Mouse (Mus musculus): ENCODE results near the gene Fabp1. TPM values are rescaled to one million over a fixed set of nuclear protein-coding genes. Genes with fewer than 3 reads are reported as not detected.

Gene Fabp1
- polyA plus RNA-seq, 1 experiment from 2014 or later = not detected

DNA sequence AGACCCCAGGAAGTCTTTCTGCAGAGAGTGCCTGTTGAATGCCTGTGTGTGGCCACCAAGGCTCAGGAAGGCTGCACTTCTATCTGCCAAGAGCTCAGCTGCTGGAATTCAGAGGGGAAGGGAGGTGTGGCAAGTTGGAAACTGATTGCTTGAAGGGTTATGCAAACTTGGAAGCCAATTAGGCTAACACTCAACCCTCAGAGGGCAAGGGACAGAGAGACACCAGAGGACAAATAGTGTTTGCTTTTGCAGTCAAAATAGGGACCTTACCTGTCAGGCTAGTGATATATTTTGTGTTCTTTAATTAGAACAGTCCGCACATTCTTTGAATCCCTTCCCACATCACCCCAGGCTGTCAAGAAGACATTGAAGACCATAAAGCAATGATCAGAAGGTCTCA is 10.0 kb upstream of the Fabp1 start:
- no peaks in the 10 kb centered on the region for H3K27me3 ChIP-seq (replicated peaks)
- no peak for ATAC-seq (ENCODE audit: low FRiP score, low read depth)
- H3K4me1 ChIP-seq = no peaks in the 10 kb centered on the region
- H3K4me2 ChIP-seq (replicated peaks) = no peak overlapping the region
- H3K4me3 ChIP-seq = no peak overlapping the region
- no peaks in the 10 kb centered on the region for H3K36me3 ChIP-seq
- H3K9me3 ChIP-seq = no peaks in the 10 kb centered on the region
- WGBS = 44% methylated on average over 1 of the region's 1 CpGs
- H3K9ac ChIP-seq = no peak overlapping the region
- no peak overlapping the region for H3K27ac ChIP-seq

DNA sequence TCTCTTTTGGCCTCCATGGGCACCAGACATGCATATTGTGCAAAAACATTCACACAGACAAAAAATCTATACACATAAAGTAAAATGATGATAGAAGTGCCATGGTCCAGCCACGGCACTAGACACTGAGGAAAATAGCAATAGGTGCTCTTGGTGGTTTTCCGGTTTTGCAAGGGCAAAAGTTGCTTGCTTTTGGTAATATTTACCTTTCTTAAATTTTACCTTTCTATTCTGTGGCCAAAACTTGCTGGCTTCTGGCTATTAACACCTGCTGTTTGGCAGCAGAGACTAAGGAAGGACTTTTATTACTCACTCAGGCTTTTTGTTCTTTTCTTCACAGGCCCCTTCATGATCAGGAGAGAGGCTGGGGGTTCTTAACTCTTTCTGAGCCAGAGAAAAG is 9.1 kb upstream of the Fabp1 start:
- WGBS = 76% methylated on average over 2 of the region's 2 CpGs

DNA sequence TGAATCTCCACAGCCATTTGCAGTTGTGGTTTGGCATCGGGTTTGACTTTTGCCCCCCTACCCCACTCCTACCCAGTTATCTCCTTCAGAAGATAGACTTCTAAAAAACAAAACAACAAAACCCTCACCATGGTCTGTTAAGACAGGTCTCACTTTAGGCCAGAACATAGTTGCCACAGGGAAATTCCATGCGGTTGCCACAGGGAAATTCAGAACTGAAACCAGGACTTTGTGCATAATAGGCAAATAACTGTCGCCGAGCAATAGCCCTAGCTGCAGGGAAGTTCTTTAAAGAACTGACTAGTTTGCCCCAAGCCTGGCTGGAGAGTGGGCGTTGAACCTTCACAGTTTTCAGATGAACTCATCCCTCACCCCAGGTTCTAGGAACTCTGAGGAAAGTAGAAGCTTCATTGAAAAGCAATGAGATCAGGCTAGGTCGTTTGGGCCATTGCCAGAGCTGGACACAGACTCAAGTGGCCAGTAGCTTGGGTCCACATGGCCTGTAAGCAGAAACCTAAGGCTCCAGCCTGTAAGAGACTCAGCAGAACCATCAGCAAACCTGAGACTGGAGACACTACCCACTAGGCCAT is 6.4 kb upstream of the Fabp1 start:
- Histone ChIP-seq H3K9me3 (no peaks in the 10 kb centered on the region), H3K4me2 (replicated peaks) (no peak overlapping the region), H3K4me1 (no peaks in the 10 kb centered on the region), H3K27ac (no peak overlapping the region), H3K9ac (no peak overlapping the region), H3K27me3 (replicated peaks) (no peaks in the 10 kb centered on the region), H3K36me3 (no peaks in the 10 kb centered on the region), H3K4me3 (no peak overlapping the region)
- ATAC-seq (ENCODE audit: low FRiP score, low read depth) = no peak
- WGBS = 78% methylated on average over 6 of the region's 6 CpGs

More for the DNA sequence above, 9.1 kb upstream of the Fabp1 start:
- H3K36me3 ChIP-seq = no peaks in the 10 kb centered on the region
- H3K4me1 ChIP-seq = no peaks in the 10 kb centered on the region
- no peak overlapping the region for H3K4me2 ChIP-seq (replicated peaks)
- no peak overlapping the region for H3K9ac ChIP-seq
- no peaks in the 10 kb centered on the region for H3K9me3 ChIP-seq
- H3K27me3 ChIP-seq (replicated peaks) = no peaks in the 10 kb centered on the region
- H3K4me3 ChIP-seq = no peak overlapping the region
- ATAC-seq (ENCODE audit: low FRiP score, low read depth) = no peak
- no peak overlapping the region for H3K27ac ChIP-seq

DNA sequence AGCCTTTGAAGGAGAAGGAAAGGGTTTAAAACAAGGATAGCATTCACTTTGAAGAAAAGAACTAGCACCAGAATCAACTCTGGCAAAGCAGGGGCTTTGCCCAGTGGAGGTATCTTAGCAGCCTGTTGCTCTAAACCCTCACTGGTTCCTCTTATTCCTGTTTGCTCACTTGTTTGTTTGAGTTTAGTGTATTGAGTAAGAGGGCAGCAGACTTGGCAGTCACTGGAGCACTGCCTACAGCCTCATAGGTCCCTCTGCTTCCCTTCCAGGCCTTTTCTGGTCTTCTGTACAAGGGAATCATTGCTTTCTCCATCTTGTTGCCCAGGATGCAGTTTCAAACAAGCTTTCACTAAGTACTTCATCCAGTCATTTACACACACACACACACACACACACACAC is 3.5 kb upstream of the Fabp1 start:
- H3K4me1 ChIP-seq = no peaks in the 10 kb centered on the region
- ATAC-seq (ENCODE audit: low FRiP score, low read depth) = no peak

DNA sequence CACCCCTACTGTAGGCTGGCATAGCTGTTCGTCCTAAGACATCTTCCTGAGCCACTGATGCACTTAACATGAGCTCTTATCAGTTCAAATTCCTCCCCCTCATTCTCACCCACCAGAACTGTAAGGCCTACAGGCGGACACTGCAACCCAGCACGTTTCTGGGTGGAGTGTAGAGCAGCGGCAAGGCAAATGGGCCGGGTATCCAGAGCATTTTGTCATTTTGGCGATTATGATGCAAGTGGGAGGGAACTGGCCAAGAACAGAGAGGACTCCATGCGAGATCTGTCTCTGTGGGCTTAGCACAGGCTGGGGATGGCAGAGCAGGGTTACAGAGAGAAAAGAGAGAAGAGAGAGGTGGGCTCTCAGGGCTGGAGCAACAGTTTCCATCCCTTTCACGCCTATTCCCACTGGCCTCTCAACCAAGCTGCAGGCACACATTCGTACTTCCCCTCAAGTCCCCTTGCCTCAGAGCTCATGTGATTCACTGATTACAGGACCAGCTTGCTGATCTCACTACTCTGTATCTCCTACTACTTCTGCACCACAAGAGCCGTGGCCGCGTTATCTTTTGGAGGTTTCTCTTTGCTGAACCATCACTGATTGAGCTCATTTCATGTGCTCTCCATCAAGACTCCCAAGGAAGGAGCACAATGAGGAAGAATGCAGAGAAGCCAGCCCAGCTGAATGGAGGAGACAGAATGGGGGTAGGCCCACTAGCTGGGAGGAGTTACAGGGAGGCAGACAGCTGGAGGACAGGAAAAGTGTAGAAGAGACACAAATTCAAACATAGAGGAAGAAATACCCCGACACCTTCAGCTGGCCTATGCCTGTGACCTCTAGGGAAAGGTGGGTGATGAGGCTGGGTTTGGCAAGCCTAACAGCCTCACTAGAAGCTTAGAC is 1.7 kb upstream of the Fabp1 start:
- Histone ChIP-seq H3K27ac (no peak overlapping the region), H3K27me3 (replicated peaks) (no peaks in the 10 kb centered on the region), H3K4me3 (no peak overlapping the region), H3K4me1 (no peaks in the 10 kb centered on the region), H3K9ac (no peak overlapping the region), H3K4me2 (replicated peaks) (no peak overlapping the region), H3K36me3 (no peaks in the 10 kb centered on the region), H3K9me3 (no peaks in the 10 kb centered on the region)
- WGBS = 86% methylated on average over 13 of the region's 13 CpGs
- no peak for ATAC-seq (ENCODE audit: low FRiP score, low read depth)

More for the DNA sequence above, 3.5 kb upstream of the Fabp1 start:
- Histone ChIP-seq H3K27ac (no peak overlapping the region), H3K36me3 (no peaks in the 10 kb centered on the region), H3K4me2 (replicated peaks) (no peak overlapping the region), H3K9ac (no peak overlapping the region), H3K27me3 (replicated peaks) (no peaks in the 10 kb centered on the region), H3K4me3 (no peak overlapping the region), H3K9me3 (no peaks in the 10 kb centered on the region)

GRCm38 (mm10) chr6:71201925-71202324 is 2.3 kb downstream of the Fabp1 start:
- no peaks in the 10 kb centered on the region for H3K27me3 ChIP-seq (replicated peaks)
- no peaks in the 10 kb centered on the region for H3K9me3 ChIP-seq
- H3K4me1 ChIP-seq = no peaks in the 10 kb centered on the region
- no peak overlapping the region for H3K27ac ChIP-seq
- no peak for ATAC-seq (ENCODE audit: low FRiP score, low read depth)
- H3K4me3 ChIP-seq = no peak overlapping the region
- H3K4me2 ChIP-seq (replicated peaks) = no peak overlapping the region
- H3K9ac ChIP-seq = no peak overlapping the region
- H3K36me3 ChIP-seq = no peaks in the 10 kb centered on the region
- WGBS = 62% methylated on average over 5 of the region's 5 CpGs

DNA sequence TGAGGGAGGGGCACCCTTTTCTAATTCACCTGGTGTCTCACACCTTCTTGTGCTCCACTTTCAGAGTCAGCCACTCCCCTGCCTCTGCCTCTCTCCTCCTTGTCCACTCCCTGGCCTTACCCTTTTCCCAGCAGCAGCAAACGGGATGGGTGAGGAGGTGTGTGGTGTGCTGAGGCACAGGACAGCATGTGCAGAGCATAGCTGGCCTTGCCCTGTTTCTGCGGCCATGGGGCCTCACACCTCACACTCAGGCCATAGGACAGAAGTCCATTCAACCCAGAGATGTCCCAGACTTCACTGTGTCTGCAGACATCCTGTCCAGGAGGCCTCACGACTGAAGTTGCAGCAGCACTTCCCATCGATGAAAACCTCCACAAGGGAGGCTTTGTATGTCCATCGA is 4.0 kb downstream of the Fabp1 start:
- no peak for ATAC-seq (ENCODE audit: low FRiP score, low read depth)

GRCm38 (mm10) chr6:71204166-71204565 is 4.5 kb downstream of the Fabp1 start:
- Histone ChIP-seq H3K27me3 (replicated peaks) (no peaks in the 10 kb centered on the region), H3K4me1 (no peaks in the 10 kb centered on the region), H3K9ac (no peak overlapping the region), H3K36me3 (no peaks in the 10 kb centered on the region), H3K9me3 (no peaks in the 10 kb centered on the region), H3K4me3 (no peak overlapping the region), H3K4me2 (replicated peaks) (no peak overlapping the region), H3K27ac (no peak overlapping the region)
- no peak for ATAC-seq (ENCODE audit: low FRiP score, low read depth)
- 87% methylated on average over 8 of the region's 8 CpGs for WGBS

More for the DNA sequence above, 4.0 kb downstream of the Fabp1 start:
- WGBS = 80% methylated on average over 5 of the region's 5 CpGs
- H3K36me3 ChIP-seq = no peaks in the 10 kb centered on the region
- H3K4me1 ChIP-seq = no peaks in the 10 kb centered on the region
- no peaks in the 10 kb centered on the region for H3K27me3 ChIP-seq (replicated peaks)
- no peak overlapping the region for H3K9ac ChIP-seq
- no peak overlapping the region for H3K27ac ChIP-seq
- no peak overlapping the region for H3K4me3 ChIP-seq
- H3K4me2 ChIP-seq (replicated peaks) = no peak overlapping the region
- H3K9me3 ChIP-seq = no peaks in the 10 kb centered on the region

DNA sequence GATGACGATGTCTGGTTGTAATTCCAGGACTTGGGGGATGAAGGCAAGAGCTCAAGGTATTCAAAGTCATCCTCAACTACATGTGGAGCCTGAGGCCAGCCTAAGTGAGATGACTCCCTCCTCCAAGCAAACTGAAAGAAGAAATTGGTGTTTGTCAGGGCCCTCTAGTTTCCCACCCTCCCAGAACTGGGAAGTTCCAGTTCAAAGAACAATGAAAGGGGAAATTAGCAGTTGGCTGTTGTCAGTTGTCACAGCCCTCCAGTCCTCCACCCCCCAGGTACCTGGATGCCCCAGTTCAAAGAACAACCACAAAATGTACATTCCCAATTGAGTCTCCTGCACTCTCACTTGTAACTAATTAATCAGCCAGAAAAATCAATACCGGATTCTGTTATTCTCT is 9.1 kb downstream of the Fabp1 start:
- WGBS = 80% methylated on average over 2 of the region's 2 CpGs
- H3K4me1 ChIP-seq = no peaks in the 10 kb centered on the region
- no peaks in the 10 kb centered on the region for H3K9me3 ChIP-seq
- no peaks in the 10 kb centered on the region for H3K36me3 ChIP-seq
- ATAC-seq (ENCODE audit: low FRiP score, low read depth) = no peak
- no peak overlapping the region for H3K9ac ChIP-seq
- no peak overlapping the region for H3K4me2 ChIP-seq (replicated peaks)
- no peak overlapping the region for H3K27ac ChIP-seq
- H3K27me3 ChIP-seq (replicated peaks) = no peaks in the 10 kb centered on the region
- no peak overlapping the region for H3K4me3 ChIP-seq

DNA sequence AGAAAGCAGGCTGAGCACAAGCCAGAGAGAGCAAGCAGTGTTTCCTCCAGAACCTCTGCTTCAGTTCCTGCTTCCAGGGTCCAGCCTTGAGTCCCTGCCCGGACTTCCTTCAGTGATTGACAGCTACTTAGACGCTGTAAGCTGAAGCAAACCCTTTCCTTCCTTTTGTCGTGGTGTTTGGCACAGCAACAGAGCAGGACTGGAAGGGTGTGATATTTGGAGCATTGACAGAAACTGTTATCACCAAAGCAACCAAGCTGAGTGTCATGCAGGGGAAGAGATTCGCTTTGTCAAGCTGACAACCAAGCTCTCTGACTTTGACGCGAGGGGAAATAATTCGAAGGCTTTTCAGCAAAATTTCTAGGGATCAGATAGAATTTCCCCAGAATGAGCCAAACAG is 12.3 kb downstream of the Fabp1 start:
- no peak overlapping the region for H3K9ac ChIP-seq

DNA sequence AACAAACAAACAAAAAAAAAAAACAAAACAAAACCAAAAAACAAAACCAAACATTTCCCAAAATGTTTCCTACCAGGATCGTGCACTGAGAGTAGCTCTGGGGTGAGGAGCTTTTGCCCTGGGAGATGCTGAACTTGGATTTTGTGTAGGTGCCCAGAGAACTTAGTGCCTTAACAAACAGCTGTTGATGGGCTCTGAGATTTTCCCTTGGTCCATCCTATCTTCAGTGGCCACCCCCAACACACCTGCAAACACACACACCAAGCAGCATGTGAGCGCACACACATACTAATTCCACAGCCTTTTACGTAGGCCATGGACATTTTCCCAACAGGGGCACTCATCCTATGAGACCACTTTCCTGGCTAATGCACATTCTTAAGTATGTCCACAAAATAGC is 12.8 kb downstream of the Fabp1 start:
- Histone ChIP-seq H3K4me2 (replicated peaks) (no peak overlapping the region), H3K27ac (no peak overlapping the region), H3K27me3 (replicated peaks) (no peaks in the 10 kb centered on the region), H3K9ac (no peak overlapping the region), H3K4me3 (no peak overlapping the region), H3K9me3 (no peaks in the 10 kb centered on the region), H3K4me1 (no peaks in the 10 kb centered on the region), H3K36me3 (no peaks in the 10 kb centered on the region)
- 98% methylated on average over 3 of the region's 3 CpGs for WGBS
- ATAC-seq (ENCODE audit: low FRiP score, low read depth) = no peak

More for the DNA sequence above, 12.3 kb downstream of the Fabp1 start:
- H3K4me1 ChIP-seq = no peaks in the 10 kb centered on the region
- 81% methylated on average over 7 of the region's 7 CpGs for WGBS
- no peaks in the 10 kb centered on the region for H3K27me3 ChIP-seq (replicated peaks)
- H3K9me3 ChIP-seq = no peaks in the 10 kb centered on the region
- H3K4me2 ChIP-seq (replicated peaks) = no peak overlapping the region
- no peaks in the 10 kb centered on the region for H3K36me3 ChIP-seq
- H3K27ac ChIP-seq = no peak overlapping the region
- no peak for ATAC-seq (ENCODE audit: low FRiP score, low read depth)
- H3K4me3 ChIP-seq = no peak overlapping the region

DNA sequence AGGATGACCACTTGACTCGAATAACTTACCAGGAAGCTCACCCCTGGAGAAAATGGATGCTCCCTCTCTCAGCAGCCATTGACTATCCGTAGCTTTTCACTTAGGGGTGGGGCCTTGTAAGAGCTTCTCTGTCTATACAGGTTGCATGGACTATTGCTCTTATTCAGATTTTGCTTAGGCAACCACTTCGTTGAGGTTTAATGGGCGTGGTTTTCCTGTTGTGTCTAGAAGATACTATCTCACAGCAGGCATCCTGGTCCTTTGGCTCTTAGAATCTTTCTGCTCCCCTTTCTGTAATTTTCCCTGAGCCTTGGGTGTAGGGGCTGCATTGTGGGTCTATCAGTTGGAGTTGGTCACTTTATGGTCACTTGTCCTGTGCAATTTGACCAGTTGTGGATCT is 21.9 kb downstream of the Fabp1 start:
- Histone ChIP-seq H3K4me3 (no peak overlapping the region), H3K36me3 (no peaks in the 10 kb centered on the region), H3K9me3 (no peaks in the 10 kb centered on the region), H3K9ac (no peak overlapping the region), H3K27ac (no peak overlapping the region), H3K4me1 (no peaks in the 10 kb centered on the region), H3K27me3 (replicated peaks) (no peaks in the 10 kb centered on the region), H3K4me2 (replicated peaks) (no peak overlapping the region)
- no peak for ATAC-seq (ENCODE audit: low FRiP score, low read depth)
- WGBS = 82% methylated on average over 4 of the region's 4 CpGs

Measured in neural tube, embryonic 12.5 days (tissue).